Mouse (Mus musculus) ES-CJ7 (cell line): ENCODE measurements around the gene R3hdm1.
"Not testable (repeated sequence)": the region's sequence is repeated elsewhere in the genome, so short reads cannot be mapped to it uniquely, and the experiment has no call there.

Experiments used
- DNase-seq: peaks from one replicate; pipeline ENCODE4 v3.0.0; 2011; ENCODE audit warnings: low read depth, low spot score

R3hdm1 gene

DNA sequence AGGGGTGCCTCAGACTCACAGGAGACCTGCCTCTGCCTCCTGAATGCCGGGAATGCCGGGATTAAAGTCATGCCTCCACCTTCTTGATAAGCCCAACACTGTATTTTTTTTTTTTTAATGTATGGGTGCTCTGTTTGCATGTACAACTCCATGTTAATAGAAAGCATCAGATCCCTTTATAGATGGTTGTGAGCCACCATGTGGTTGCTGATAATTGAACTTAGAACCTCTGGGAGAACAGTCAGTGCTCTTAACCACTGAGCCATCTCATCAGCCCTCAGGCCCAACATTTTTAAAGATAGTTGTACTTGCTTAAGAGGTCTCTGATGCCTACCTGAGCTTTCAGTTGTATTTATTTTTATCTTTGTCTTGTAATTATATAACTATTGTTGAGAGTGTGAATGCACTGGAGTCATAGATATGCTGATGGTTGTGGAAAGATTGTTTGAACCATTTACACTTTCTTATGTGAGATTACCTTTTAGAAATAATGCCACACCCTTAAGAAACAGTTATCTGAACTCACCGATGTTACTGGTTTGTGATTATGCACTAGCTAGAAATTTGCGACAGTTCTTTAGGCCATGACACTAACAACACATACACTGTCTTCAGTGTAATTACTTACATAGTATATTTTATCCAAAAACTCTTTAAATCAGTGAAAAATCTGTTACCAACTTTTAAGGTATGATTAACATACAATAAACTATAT, 18.0 kb downstream of the R3hdm1 start:
- no peak for DNase-seq

DNA sequence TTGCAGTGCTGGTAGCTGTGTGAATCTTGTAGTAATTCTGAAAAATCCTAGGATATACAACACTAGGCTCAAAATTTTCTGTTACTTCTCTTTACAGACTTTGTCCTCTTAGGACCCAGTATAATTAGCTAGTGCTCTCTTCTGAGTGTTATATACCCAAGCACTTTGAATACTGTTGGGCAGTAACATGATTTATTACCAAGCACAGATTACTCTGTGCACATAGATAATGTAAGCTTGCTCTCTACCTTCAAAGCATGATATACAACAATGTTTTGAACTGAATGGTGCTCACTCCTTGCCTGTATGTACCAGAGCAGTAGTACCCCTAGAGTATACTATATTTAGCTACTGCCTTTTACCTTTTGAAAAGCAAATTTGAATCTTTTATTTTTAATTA, 33.1 kb downstream of the R3hdm1 start:
- DNase-seq, result not testable (repeated sequence)

DNA sequence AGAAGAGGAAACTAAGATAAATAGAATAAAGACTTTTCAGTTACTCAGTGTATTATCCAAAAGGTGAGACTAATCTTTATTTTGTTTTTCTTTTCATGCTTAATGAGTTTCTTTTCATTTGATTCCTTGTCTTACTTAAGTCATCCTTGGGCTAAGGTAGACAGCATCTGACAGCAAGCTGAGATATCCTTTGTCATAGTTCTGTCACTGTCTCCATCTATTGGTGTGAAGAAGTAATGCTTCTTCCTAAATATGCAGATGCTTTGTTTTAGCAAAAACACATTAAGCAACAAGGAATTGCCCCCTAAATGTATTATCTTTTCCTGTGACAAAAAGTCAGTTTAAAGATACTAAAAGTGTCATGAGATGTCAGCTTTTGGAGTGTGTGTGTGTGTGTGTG, 37.9 kb downstream of the R3hdm1 start:
- peak; percentile 17 for DNase-seq

DNA sequence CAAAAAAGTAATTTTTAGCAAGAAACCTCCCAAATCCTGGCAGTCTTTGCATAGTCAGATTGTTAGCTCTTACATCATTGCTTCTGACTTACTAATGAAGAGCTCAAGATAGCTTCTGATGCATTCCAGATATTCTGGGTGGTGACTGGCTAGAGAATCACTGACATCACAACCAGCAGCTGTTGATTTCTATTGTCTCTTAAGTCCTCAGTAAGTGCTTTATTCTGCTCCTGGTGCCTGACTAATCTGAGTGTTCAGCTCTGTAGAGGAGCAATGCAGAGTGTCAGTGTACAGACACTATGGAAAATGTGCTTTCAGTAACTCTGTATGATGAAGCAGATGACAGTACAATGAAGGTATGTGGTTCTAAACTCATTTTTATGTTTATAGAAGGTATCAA, 38.6 kb downstream of the R3hdm1 start:
- DNase-seq, result peak; percentile 12

DNA sequence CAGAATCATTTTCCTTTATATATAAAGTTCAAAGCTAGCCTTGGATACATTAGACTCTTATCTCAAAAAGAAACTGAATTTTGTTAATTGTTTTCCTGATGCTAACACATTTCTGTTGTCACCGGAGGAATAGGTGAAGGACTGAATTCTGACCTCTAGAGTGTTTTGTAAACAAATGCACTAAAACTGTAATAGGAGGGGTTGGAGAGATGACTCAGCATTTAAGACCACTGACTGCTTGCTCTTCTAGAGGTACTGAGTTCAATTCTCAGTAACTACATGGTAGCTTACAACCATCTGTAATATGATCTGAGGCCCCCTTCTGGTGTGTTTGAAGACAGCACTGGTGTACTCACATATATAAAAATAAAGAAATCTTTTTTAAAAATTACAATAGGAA, 63.9 kb downstream of the R3hdm1 start:
- peak; percentile 34 for DNase-seq

DNA sequence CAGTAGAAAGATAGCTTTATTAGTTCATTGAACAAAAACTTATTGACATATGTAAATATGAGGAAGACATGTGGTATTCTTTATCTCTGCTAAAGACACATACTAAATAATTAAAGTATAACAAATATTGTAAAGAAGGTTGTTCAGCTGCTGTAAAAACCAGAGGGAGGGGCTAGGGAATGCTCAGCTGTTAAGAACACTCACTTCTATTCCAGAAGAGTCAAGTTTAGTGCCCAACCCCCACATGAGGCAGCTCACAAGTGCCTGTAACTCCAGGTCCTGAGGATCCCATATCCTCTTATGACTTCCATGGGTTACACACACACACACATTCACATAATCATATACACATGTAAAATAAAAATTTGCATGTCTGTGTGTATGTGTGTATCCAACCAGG, 67.0 kb downstream of the R3hdm1 start:
- DNase-seq, result no peak

DNA sequence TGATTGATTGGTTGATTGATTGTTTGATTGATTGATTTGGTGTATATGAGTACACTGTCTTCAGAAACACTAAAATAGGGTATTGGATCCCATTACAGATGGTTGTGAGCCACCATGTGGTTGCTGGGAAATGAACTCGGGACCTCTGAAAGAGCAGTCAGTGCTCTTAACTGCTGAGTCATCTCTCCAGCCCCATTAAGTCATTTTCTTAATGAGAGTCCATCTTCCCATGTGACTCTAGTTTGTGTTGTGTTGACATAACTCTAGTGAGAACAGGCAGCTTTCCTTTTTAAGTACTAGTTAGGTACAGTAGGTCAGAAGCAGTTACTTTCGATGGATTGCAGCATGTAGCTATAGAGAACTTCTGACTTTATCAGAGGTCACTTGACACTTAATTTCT, 88.3 kb downstream of the R3hdm1 start:
- peak; percentile 14 for DNase-seq

DNA sequence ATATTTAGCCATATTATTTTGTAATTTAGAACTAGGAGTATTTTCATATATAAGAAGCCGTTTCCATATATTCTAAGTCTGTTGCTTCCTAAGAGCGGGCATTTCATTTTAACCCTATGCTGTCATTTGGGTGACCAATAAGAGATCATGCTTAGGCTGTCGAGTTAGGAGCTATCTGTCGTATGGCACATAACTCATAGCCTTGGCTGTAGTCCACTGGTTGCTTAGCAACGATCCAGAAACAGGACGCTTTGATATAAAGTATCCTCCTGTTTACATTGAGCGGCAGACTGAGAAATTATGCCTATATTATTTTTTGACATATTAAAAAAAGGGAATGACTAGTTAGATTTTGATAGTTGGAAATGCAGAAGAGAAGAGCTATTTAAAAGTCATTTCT, 89.3 kb downstream of the R3hdm1 start:
- DNase-seq, result no peak

DNA sequence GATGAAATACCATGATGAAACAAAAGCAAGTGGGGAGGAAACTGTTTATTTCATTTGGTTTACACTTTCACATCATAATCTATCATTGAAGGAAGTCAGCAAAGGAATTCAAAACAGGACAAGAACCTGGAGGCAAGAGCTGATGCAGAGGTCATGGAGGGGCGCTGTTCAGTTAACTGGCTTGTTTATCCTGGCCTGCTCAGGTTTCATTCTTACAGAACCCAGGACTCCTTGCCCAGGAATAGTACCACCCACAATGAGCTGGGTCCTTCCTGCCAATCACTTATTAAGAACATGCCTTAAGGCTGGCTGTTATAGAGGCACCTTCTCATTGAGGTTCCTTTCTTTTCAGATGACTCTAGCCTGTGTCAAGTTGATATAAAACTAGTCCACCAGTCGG, 90.9 kb downstream of the R3hdm1 start:
- no peak for DNase-seq

DNA sequence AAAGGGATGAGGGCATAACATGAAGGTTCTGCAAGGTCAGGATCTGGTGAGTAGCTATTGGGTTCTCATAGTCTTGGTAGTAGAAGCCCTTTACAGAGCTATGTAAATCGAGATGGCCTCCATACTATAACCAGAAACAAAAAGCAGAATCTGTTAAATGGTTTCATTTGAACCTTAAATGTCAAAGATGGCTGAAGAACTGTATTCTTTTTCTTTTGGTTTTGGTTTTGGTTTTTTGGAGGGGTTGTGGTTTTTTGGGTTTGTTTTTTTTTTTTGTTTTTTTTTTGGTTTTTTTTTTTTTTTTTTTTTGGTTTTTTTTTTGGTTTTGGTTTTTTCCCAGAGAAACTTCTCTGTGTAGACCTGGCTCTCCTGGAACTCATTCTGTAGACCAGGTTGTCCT, 94.3 kb downstream of the R3hdm1 start:
- no peak for DNase-seq

DNA sequence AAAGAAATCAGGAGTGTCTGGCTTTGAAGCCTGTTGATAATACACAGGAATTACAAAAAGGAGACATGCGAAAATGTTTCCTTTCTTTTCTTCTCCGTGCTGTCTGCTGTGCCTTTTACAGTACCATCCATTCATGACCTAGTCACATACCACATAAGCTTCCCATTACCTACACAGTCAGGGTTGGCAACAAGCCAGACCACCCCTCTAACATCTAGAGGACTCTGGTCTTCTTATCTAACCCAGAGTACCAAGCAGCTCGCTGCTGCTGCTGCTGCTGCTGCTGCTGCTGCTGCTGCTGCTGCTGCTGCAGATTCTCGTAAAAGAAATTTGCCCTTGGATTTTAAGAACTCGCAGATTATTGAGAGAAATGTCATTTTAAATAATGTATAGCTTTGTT, 110.2 kb downstream of the R3hdm1 start:
- DNase-seq, result no peak

DNA sequence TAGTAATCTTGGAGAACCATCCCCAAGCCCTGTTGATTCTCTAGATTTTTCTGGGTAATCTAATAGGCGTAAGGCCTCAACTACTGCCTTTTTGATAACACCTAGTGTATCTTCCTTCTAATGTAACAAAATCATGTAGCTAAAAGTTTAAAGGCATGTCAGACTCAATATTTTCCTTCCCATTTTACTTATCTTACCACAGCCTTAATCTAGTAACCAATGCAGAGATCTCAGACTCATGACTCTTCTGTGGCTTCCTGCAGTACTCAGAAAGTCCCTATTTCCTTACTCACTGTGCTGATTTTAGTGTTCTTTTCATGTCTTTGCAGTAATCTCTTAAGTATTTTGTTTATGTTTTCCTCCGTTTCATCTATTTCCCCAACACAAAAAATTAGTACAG, 118.8 kb downstream of the R3hdm1 start:
- no peak for DNase-seq

DNA sequence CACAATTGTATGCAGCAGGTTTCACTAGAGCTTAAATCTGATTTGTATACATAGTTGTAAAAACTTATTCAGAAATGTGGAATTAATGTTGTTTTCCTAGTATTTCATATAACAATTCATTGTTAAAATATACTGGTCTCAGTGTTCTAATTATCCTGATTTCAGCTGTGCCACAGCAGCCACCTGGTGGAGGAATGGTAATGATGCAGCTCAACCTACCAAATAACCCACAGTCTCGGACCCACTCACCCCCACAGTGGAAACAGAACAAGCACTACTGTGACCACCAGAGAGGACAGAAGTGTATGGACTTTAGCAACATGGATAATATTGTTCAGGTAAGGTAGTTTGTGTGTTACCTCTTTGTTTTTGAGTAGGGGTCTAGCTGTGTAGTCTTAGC, 120.2 kb downstream of the R3hdm1 start:
- DNase-seq, result peak; percentile 82

DNA sequence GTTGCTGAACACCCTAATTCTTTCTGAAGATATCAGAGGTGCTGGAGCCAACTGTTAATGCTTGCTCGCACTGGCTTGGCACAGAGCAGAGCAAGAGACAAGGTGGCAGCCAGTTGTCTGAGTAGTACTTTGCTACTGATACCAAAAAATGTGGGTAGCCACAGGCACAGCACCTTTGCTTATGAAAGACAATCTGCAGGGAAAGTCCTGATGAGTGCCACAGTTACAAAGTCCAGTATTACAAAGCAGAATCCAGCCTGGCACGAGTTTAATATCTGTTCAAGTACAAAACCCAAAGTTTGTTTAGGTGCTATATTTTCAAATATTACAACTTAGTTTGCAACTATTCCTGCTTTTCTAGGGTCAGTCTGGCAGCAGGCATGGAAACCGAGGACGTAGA, 132.1 kb downstream of the R3hdm1 start:
- DNase-seq, result no peak

DNA sequence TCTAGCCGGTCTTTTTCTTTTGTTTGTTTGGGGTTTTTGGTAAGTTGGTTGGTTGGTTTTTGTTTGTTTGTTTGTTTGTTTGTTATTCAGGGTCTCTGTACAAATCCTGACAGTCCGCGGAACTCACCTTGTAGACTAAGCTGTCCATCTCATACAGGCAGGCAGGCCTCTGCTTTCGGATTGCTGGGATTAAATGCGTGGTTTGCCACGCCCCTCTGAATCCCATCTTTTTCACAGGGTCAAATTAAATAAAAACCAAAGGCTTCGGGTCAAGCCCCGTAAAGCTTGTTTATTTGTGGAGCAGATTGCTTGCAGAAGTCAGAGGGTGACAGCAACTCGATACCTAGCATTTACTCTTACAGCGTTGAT, 140.5 kb downstream of the R3hdm1 start, which contains the start of gene Ubxn4:
Gene Ubxn4 (plus strand): TSS at position 338 of the 369 bp plus-strand sequence.
- DNase-seq, result no peak

DNA sequence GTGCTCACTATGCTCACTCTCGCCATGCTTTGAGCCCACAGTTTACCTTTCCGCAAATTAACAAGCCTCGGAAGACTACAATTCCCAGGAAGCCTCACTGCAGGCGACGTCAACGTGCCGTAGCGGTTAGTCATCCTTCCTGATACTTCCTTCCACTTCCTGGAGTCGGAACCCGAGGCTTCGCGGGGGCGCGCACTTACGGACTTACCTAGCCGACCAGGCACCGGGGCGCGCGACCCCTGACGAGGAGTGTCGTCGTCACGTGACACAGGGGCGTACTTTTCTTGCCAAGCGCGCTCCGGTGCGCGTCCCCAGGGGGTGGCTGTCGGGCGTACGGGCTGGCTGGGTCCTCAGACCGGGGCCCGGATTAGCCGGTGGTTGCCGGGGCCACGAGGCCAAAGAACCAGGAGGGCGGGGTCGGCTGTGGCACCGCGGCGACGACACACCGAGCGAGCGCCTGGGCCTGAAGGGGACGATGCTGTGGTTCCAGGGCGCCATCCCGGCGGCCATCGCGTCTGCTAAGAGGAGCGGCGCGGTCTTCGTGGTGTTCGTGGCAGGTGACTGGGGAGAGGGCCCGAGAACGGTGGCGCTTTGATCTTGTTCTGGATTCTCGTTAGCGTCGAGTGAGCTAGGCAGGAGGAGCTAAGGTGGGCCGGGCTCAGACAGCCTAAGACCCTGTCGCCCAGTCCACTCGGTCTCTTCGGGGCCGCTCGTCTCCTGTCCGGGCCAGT, 141.1 kb downstream of the R3hdm1 start:
- peak; percentile 100 for DNase-seq

DNA sequence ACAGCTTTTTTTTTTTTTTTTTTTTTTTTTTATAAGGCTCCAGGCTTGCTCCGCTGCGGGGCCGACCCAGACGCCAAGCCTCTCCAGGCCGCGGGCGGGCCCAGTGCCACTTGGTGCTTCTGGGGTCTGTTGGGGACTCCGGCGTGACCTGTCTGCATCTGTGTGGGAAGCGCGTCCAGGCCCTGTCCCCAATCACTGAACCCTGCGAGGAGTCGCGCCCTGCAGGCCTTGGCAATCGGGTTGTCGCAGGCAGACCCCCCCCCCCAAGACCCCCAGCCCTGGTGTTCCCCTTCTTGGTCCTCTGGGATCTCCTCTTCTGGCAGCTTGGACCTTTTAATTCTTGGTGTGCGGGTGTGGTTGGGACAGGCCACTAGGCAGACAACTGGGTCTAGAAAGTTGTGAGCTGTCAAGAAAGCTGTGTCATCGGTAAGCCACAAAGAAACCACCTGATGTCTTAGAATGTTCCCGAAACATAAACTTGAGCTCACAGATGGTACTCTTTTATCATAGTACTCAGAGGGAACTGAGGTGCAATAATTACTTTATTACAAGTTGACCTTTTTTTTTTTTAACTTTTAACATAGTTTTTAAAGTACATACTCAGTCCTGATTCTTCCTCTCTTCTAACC, 141.7 kb downstream of the R3hdm1 start:
- DNase-seq, result no peak

DNA sequence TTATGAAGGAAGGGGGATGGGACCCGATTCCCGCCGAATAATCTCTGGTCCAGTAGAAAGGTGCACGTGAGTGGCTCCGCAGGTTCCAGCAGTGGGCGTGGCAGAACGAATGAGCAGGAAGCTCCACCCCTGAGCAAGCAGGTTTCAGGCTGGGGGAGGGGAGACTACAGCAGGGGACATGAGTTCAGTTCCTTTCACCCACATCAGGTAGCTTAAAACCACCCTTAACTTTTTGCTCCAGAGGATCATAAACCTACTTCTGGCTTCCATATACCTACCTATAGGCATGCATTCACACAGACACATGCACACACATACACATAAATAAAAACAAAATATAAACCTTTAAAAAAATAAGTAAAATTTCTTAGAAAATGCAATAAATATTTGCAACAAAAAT, 164.0 kb downstream of the R3hdm1 start:
- peak; percentile 59 for DNase-seq

DNA sequence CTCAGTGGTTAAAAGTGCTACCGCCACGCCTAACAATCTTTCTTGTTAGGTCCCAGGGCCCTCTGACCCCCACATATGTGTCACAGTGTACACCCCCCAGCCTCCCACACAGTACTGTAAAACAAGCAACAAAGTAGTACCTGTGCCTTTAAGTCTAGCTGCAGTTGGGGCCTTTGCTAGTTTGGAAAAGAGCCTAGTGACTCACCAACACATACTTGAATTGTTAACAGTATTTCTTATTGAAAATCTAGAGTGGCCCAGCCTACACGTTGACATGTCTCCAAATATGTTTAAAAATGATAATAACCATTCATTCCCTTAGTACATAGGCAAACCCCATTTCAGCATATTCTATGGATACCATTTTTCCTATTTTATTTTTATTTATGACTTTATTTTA, 167.6 kb downstream of the R3hdm1 start:
- DNase-seq, result no peak

DNA sequence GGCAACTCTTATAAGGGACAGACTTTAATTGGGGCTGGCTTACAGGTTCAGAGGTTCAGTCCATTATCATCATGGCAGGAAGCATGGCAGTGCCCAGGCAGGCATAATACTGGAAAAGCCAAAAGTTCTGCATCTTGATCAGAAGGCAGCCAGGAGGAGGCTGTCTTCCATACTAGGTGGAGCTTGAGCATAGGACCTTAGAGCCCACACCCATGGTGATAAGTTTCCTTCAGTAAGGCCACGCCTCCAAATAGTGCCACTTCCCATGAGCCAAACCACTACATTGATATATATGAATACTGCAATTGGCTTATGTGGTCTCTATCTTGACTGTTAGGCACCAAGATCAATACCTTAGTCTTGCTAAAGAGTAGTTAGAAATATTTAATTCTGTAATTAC, 172.8 kb downstream of the R3hdm1 start:
- DNase-seq, result no peak

DNA sequence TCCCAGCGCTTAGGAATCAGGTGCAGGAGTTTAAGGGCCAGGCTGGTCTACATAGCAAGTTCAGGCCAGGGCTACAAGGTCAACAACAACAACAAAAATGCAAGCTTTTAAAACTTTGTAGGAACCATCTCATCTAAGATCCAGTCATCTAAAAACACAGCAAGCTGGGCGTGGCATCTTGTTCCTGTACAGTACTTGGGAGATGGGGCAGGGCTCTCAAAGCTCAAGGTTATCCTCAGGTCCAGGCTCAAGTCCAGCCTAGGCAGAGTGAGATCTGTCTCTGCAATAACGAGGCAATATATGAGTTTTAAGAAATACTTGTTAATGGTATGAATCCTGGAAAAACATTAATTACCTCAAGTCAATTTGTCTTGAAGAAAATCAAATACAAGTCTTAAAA, 175.5 kb downstream of the R3hdm1 start:
- DNase-seq, result no peak

DNA sequence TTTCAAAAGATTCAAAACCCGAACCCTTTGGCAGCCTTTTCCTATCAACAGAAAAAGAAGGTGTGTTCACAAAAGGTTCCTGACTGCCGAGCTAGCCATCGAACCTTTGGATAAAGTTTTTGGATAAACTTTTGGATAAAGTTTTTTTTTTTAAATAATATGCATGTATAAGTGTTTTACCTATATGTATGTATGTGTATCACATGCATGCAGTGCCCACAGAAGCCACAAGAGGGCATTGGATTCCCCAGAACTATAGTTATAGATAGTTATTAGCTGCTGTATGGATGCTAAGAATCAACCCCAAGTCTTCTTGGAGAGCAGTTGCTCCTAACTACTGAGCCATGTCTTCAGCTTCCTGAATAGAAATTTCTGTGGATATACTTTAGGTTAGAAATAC, 178.7 kb downstream of the R3hdm1 start:
- DNase-seq, result no peak

DNA sequence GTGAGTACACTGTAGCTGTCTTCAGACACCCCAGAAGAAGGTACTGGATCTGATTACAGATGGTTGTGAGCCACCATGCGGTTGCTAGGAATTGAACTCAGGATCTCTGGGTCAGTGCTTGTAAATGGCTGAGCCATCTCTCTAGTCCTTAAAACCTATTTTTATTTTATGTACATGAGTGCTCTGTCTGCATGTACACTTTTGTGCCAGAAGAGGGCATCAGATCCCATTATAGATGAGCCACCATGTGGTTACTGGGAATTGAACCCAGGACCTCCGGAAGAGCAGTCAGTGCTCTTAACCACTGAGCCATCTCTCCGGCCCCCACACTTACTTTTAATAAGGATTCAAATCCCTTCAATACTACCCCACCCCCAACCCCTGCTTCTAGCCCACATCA, 179.8 kb downstream of the R3hdm1 start:
- no peak for DNase-seq
